Mouse (Mus musculus): Measurements from ENCODE around the gene Smagp.

GRCm38 (mm10) chr15:100670004-100670403, 33.3 kb upstream of the Smagp start:
- TF ChIP-seq CTCF (IDR thresholded peaks at IDR 0.05; ENCODE audit: low read depth) (no peak), EP300 (IDR thresholded peaks at IDR 0.05; ENCODE audit: low read depth) (no peak)

Data from heart, postnatal 0 days (tissue).